Mouse (Mus musculus) heart, embryonic 16.5 days (tissue): ENCODE data around the gene Rad17. TPM values are rescaled to one million over a fixed set of nuclear protein-coding genes. Genes with fewer than 3 reads are reported as not detected.
A peak's percentile ranks its signal among the peaks of the same experiment; 100 is the strongest.

Experiments
- ATAC-seq: fragments of 200-750 bp; cut with Nextera tagmentation; replicated peaks from 2 replicates; pipeline ENCODE4 v1.8.0; 2017; ENCODE audit warnings: moderate number of reproducible peaks; ENCODE audit not compliant: insufficient read depth, low FRiP score; ENCODE audit errors: extremely low read depth
- H3K27ac ChIP-seq: fragments of 300-500 bp; sonication (generic); 2 replicates; pipeline ENCODE4 v1.5.1; 2014; ENCODE audit warnings: mild to moderate bottlenecking, low read length, control low read depth, moderate library complexity
- H3K27me3 ChIP-seq: fragments of 300-500 bp; sonication (generic); 2 replicates; pipeline ENCODE4 v1.6.1; 2014; ENCODE audit warnings: low read length, mixed read lengths; ENCODE audit not compliant: control insufficient read depth, insufficient read depth
- H3K36me3 ChIP-seq: fragments of 300-500 bp; sonication (generic); 2 replicates; pipeline ENCODE4 v1.6.1; 2014; ENCODE audit not compliant: control insufficient read depth, insufficient read depth
- H3K4me1 ChIP-seq: fragments of 300-500 bp; sonication (generic); 2 replicates; pipeline ENCODE4 v1.6.1; 2014; ENCODE audit warnings: low read length, mixed read lengths; ENCODE audit not compliant: control insufficient read depth, insufficient read depth
- H3K4me2 ChIP-seq: fragments of 300-500 bp; sonication (generic); 2 replicates; pipeline ENCODE4 v1.6.1; 2014; ENCODE audit warnings: low read depth, mild to moderate bottlenecking, control low read depth, low read length
- H3K4me3 ChIP-seq: fragments of 300-500 bp; sonication (generic); 2 replicates; pipeline ENCODE4 v1.5.1; 2014; ENCODE audit warnings: mild to moderate bottlenecking, control low read depth, low read length
- H3K9ac ChIP-seq: fragments of 300-500 bp; sonication (generic); 2 replicates; pipeline ENCODE4 v1.6.1; 2014; ENCODE audit warnings: low read length, control low read depth
- H3K9me3 ChIP-seq: fragments of 300-500 bp; sonication (generic); replicated peaks from 2 replicates; pipeline ENCODE4 v1.6.1; 2016; ENCODE audit warnings: low read length; ENCODE audit not compliant: control insufficient read depth
- WGBS: fragments of 180-500 bp; shearing (Covaris S2); extraction: QIAGEN DNeasy Blood & Tissue Kit; methylation state at CpG from one replicate; pipeline ENCODE4 v1.1.7; 2014; 5-methylcytosine and 5-hydroxymethylcytosine counted together
- polyA plus RNA-seq: library from polyadenylated mRNA; unstranded; fragments of >200 nt; fragmentation: Nextera tagmentation; extraction: Ambion mirVana; gene quantifications from 2 replicates; pipeline ENCODE4 v1.2.1, GENCODE M21; 2015

The Rad17 gene
- 20.6 and 23.2 TPM in 2 replicates for polyA plus RNA-seq

GRCm38 (mm10) chr13:100650550-100651438, at the start of gene Rad17, which contains the start of gene Ak6:
Rad17 (minus strand) TSS chr13:100651051.
Ak6 (plus strand) TSS chr13:100650979.
- peaks cover 16% of the 10 kb centered on the region for H3K4me1 ChIP-seq
- H3K36me3 ChIP-seq: peaks cover 12% of the 10 kb centered on the region; the same call in 1 of the 2 replicates
- H3K9me3 ChIP-seq: no peaks in the 10 kb centered on the region
- peak within 1 kb of the TSS; percentile 88 for H3K4me2 ChIP-seq
- peak within 1 kb of the TSS; percentile 91 for H3K9ac ChIP-seq
- ATAC-seq: peak; percentile 97
- under 1% methylated on average over 73 of the region's 73 CpGs for WGBS
- peak within 1 kb of the TSS; percentile 91 for H3K4me3 ChIP-seq
- peak within 1 kb of the TSS; percentile 95 for H3K27ac ChIP-seq
- H3K27me3 ChIP-seq: no peaks in the 10 kb centered on the region

- Histone ChIP-seq H3K36me3 (peaks cover 42% of the 10 kb centered on the region), H3K9me3 (no peaks in the 10 kb centered on the region), H3K27ac (no peak overlapping the region), H3K4me2 (no peak overlapping the region), H3K27me3 (no peaks in the 10 kb centered on the region), H3K4me3 (no peak overlapping the region), H3K9ac (no peak overlapping the region), H3K4me1 (no peaks in the 10 kb centered on the region)
- 92% methylated on average over 10 of the region's 10 CpGs for whole genome bisulfite sequencing
- ATAC-seq: no peak
These were observed 48.0 kb upstream of the Rad17 start for GRCm38 (mm10) chr13:100698866-100699265.

GRCm38 (mm10) chr13:100697541-100697940, 46.7 kb upstream of the Rad17 start:
- no peak for ATAC-seq
- Histone ChIP-seq H3K9me3 (no peaks in the 10 kb centered on the region), H3K27me3 (no peaks in the 10 kb centered on the region), H3K9ac (no peak overlapping the region), H3K36me3 (peaks cover 31% of the 10 kb centered on the region), H3K4me3 (no peak overlapping the region), H3K4me2 (no peak overlapping the region), H3K27ac (no peak overlapping the region), H3K4me1 (no peaks in the 10 kb centered on the region)
- WGBS: 89% methylated on average over 3 of the region's 3 CpGs

- WGBS: 55% methylated on average over 7 of the region's 7 CpGs
- no peaks in the 10 kb centered on the region for H3K4me1 ChIP-seq
- H3K36me3 ChIP-seq: no peaks in the 10 kb centered on the region
- H3K9ac ChIP-seq: no peak overlapping the region
- H3K27me3 ChIP-seq: no peaks in the 10 kb centered on the region
- H3K9me3 ChIP-seq: no peaks in the 10 kb centered on the region
- H3K27ac ChIP-seq: no peak overlapping the region
- ATAC-seq: no peak
- no peak overlapping the region for H3K4me3 ChIP-seq
- H3K4me2 ChIP-seq: no peak overlapping the region
These were observed 36.7 kb upstream of the Rad17 start for GRCm38 (mm10) chr13:100687513-100687912.

- H3K27ac ChIP-seq: no peak overlapping the region
- H3K27me3 ChIP-seq: no peaks in the 10 kb centered on the region
- no peaks in the 10 kb centered on the region for H3K4me1 ChIP-seq
- peaks cover 2% of the 10 kb centered on the region; the same call in 1 of the 2 replicates for H3K36me3 ChIP-seq
- H3K4me2 ChIP-seq: no peak overlapping the region
- H3K4me3 ChIP-seq: no peak overlapping the region
- ATAC-seq: no peak
- WGBS: 71% methylated on average over 2 of the region's 2 CpGs
- H3K9ac ChIP-seq: no peak overlapping the region
- no peaks in the 10 kb centered on the region for H3K9me3 ChIP-seq
These were observed 33.5 kb upstream of the Rad17 start for GRCm38 (mm10) chr13:100684355-100684754.

GRCm38 (mm10) chr13:100682837-100683236, 32.0 kb upstream of the Rad17 start:
- no peaks in the 10 kb centered on the region for H3K27me3 ChIP-seq
- H3K4me2 ChIP-seq: no peak overlapping the region
- no peak overlapping the region for H3K4me3 ChIP-seq
- H3K4me1 ChIP-seq: no peaks in the 10 kb centered on the region
- no peak for ATAC-seq
- peaks cover 2% of the 10 kb centered on the region; the same call in 1 of the 2 replicates for H3K36me3 ChIP-seq
- no peak overlapping the region for H3K9ac ChIP-seq
- WGBS: 78% methylated on average over 2 of the region's 2 CpGs
- H3K27ac ChIP-seq: no peak overlapping the region
- no peaks in the 10 kb centered on the region for H3K9me3 ChIP-seq

- Histone ChIP-seq H3K36me3 (peaks cover 2% of the 10 kb centered on the region; the same call in 1 of the 2 replicates), H3K4me1 (no peaks in the 10 kb centered on the region), H3K27ac (no peak overlapping the region), H3K4me3 (no peak overlapping the region), H3K27me3 (no peaks in the 10 kb centered on the region), H3K4me2 (no peak overlapping the region), H3K9me3 (no peaks in the 10 kb centered on the region), H3K9ac (no peak overlapping the region)
- no peak for ATAC-seq
- 82% methylated on average over 8 of the region's 8 CpGs for WGBS
These were observed 30.8 kb upstream of the Rad17 start for GRCm38 (mm10) chr13:100681615-100682014.

- H3K9ac ChIP-seq: no peak overlapping the region
- H3K9me3 ChIP-seq: peaks cover 3% of the 10 kb centered on the region; the same call in 1 of the 2 replicates
- ATAC-seq: no peak
- no peaks in the 10 kb centered on the region for H3K4me1 ChIP-seq
- H3K4me3 ChIP-seq: no peak overlapping the region
- H3K27me3 ChIP-seq: no peaks in the 10 kb centered on the region
- H3K36me3 ChIP-seq: no peaks in the 10 kb centered on the region
- H3K4me2 ChIP-seq: no peak overlapping the region
- H3K27ac ChIP-seq: no peak overlapping the region
- 79% methylated on average over 15 of the region's 15 CpGs for WGBS
These were observed 25.2 kb upstream of the Rad17 start for GRCm38 (mm10) chr13:100675936-100676635.
